Mouse (Mus musculus) layer of hippocampus, postnatal 25 days (tissue): ENCODE results near the gene Htr2b. TPM values are rescaled to one million over a fixed set of nuclear protein-coding genes. Genes with fewer than 3 reads are reported as not detected.

Experiments used
- DNase-seq, 2 experiments: peaks; one replicate each; pipeline ENCODE4 v3.0.0; 2022; ENCODE audit warnings: mixed read lengths in 2 of 2, low spot score in 1 of 2; ENCODE audit errors: extremely low spot score in 1 of 2
- total RNA-seq, 2 experiments: library from RNA; stranded (reverse); gene quantifications; 2 replicates each; pipeline ENCODE4 v1.2.3; 2021

Htr2b gene
- total RNA-seq, 2 experiments from 2014 or later: not detected

GRCm38 (mm10) chr1:86105054-86105453 is 6.7 kb downstream of the Htr2b start:
- no peak for DNase-seq

- DNase-seq: no peak
These were observed 17.4 kb downstream of the Htr2b start for GRCm38 (mm10) chr1:86094413-86094812.

- DNase-seq: no peak
These were observed 35.2 kb downstream of the Htr2b start for GRCm38 (mm10) chr1:86076565-86076964.

GRCm38 (mm10) chr1:86064271-86064991 is 47.3 kb downstream of the Htr2b start, which contains the start of gene Psmd1:
Gene Psmd1 (plus strand): TSS chr1:86064387.
- DNase-seq: peak; percentile 89 to 93

- DNase-seq: no peak
These were observed 49.2 kb downstream of the Htr2b start for GRCm38 (mm10) chr1:86062523-86062922.

- DNase-seq: peak; percentile 95 to 97
These were observed 52.7 kb downstream of the Htr2b start for GRCm38 (mm10) chr1:86058856-86059769.

GRCm38 (mm10) chr1:86056284-86056683 is 55.5 kb downstream of the Htr2b start:
- no peak for DNase-seq

GRCm38 (mm10) chr1:86054943-86055342 is 56.8 kb downstream of the Htr2b start:
- DNase-seq: no peak

GRCm38 (mm10) chr1:86053198-86053921 is 58.4 kb downstream of the Htr2b start:
- peak; percentile 51 to 68 for DNase-seq

Other genes with a start within 250 kb of the Htr2b start
- 100 to 1,000 TPM; 728 to 849 TPM for gene Itm2c, start 217.7 kb downstream of the Htr2b start, total RNA-seq
- 1 to 10 TPM; 3.5 to 4.0 TPM for gene 4933407L21Rik, start 183.5 kb downstream of the Htr2b start, total RNA-seq
- gene Gpr55, start 151.0 kb downstream of the Htr2b start, total RNA-seq: under 1 TPM in 1 of 2 experiments, not detected in 1; 0.12 TPM
- 1 to 10 TPM; 1.0 to 1.2 TPM for gene Spata3, start 95.2 kb downstream of the Htr2b start, total RNA-seq
- 10 to 100 TPM; 10.2 to 14.4 TPM for gene 2810459M11Rik, start 66.1 kb downstream of the Htr2b start, total RNA-seq
- gene Psmd1, start 47.6 kb downstream of the Htr2b start, total RNA-seq: 100 to 1,000 TPM in 1 of 2 experiments, 10 to 100 TPM in 1; 97.9 to 109 TPM
- 1 to 10 TPM; 2.1 to 4.1 TPM for gene Gm21972, start 21.7 kb upstream of the Htr2b start, total RNA-seq
- gene Armc9, start 42.8 kb upstream of the Htr2b start, total RNA-seq: 10 to 100 TPM; 36.6 to 39.5 TPM
- 1 to 10 TPM; 1.5 to 1.6 TPM for gene B3gnt7, start 190.9 kb upstream of the Htr2b start, total RNA-seq
- gene Ncl, start 247.4 kb upstream of the Htr2b start, total RNA-seq: 100 to 1,000 TPM; 126 to 148 TPM